Mouse (Mus musculus): ENCODE measurements at regions not wholly inside any gene's neighbourhood (a gene's known extent, or its start where the extent isn't known, plus 50 kb on each side); places are given as distances from the start of the nearest gene placed in this dataset.

DNA sequence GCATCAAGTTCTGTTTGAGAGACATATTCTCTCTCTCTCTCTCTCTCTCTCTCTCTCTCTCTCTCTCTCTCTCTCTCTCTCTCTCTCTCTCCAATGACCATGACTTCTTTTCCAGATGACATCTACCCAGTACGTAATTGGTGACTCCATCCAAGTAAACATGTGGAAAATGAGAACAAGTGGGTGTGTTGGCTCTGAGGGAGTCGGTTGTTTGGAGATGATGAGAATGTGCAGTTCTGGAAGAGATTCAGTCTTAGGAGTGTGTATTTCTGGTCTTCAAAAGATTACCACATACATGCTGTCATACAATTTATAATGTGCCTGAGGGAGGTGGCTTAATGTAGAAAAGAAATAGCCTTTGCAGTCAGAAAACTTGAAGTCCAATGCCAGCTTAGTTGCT lies 175.3 kb upstream of the Gm12728 start:
- Histone ChIP-seq H3K4me3 (ENCODE audit: low read depth, low read length) (no peak overlapping the region), H3K27ac (ENCODE audit: insufficient read depth, low read length) (no peak overlapping the region), H3K27me3 (ENCODE audit: control insufficient read depth, insufficient read depth, low read length, poor library complexity, severe bottlenecking) (no peaks in the 10 kb centered on the region), H3K9me3 (replicated peaks; ENCODE audit: control insufficient read depth, insufficient read depth, low read length, poor library complexity, severe bottlenecking) (no peaks in the 10 kb centered on the region), H3K9ac (ENCODE audit: low read depth, poor library complexity, severe bottlenecking) (no peak overlapping the region), H3K4me1 (ENCODE audit: control insufficient read depth, insufficient read depth, low read length) (no peaks in the 10 kb centered on the region), H3K36me3 (ENCODE audit: control insufficient read depth, insufficient read depth, low read length, poor library complexity, severe bottlenecking) (no peaks in the 10 kb centered on the region)
- TF ChIP-seq POLR2A (IDR thresholded peaks at IDR 0.05; ENCODE audit: insufficient read depth, low read length), result no peak
- TF ChIP-seq EP300 (IDR thresholded peaks at IDR 0.05; ENCODE audit: insufficient read depth, low read depth, low read length), result no peak
- no peak for TF ChIP-seq CTCF (IDR thresholded peaks at IDR 0.05; ENCODE audit: low read depth, low read length)

GRCm38 (mm10) chr4:105626371-105627320 lies 163.0 kb upstream of the Gm12728 start:
- TF ChIP-seq CTCF (IDR thresholded peaks at IDR 0.05; ENCODE audit: low read depth, low read length), result no peak
- Histone ChIP-seq H3K27ac (ENCODE audit: insufficient read depth, low read length) (no peak overlapping the region), H3K9me3 (replicated peaks; ENCODE audit: control insufficient read depth, insufficient read depth, low read length, poor library complexity, severe bottlenecking) (peaks cover 15% of the 10 kb centered on the region), H3K4me1 (ENCODE audit: control insufficient read depth, insufficient read depth, low read length) (no peaks in the 10 kb centered on the region), H3K4me3 (ENCODE audit: low read depth, low read length) (no peak overlapping the region), H3K36me3 (ENCODE audit: control insufficient read depth, insufficient read depth, low read length, poor library complexity, severe bottlenecking) (no peaks in the 10 kb centered on the region), H3K9ac (ENCODE audit: low read depth, poor library complexity, severe bottlenecking) (no peak overlapping the region), H3K27me3 (ENCODE audit: control insufficient read depth, insufficient read depth, low read length, poor library complexity, severe bottlenecking) (peaks cover 2% of the 10 kb centered on the region; the same call in 1 of the 2 replicates)

DNA sequence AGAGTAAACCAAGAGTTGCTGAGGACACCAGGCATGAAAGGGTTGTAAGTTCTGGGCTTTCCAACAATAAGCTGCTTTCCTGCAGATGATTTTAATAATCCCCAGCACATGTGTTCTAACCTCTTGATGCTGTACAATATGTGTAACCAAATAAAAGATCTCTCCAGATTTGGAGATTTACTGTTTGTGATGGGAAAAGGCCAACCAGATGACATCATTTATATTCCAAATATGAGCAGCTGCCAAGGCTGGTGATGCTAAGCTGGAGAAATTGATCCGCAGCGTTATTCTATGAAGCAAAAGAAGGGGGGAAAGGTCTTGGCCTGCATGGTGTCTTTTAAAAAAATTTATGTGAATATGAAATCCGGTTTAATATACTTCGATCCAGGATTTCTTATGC lies 160.1 kb upstream of the Gm12728 start:
- Histone ChIP-seq H3K9me3 (replicated peaks; ENCODE audit: control insufficient read depth, insufficient read depth, low read length, poor library complexity, severe bottlenecking) (peaks cover 15% of the 10 kb centered on the region), H3K4me1 (ENCODE audit: control insufficient read depth, insufficient read depth, low read length) (no peaks in the 10 kb centered on the region), H3K27ac (ENCODE audit: insufficient read depth, low read length) (no peak overlapping the region), H3K9ac (ENCODE audit: low read depth, poor library complexity, severe bottlenecking) (no peak overlapping the region), H3K36me3 (ENCODE audit: control insufficient read depth, insufficient read depth, low read length, poor library complexity, severe bottlenecking) (no peaks in the 10 kb centered on the region), H3K27me3 (ENCODE audit: control insufficient read depth, insufficient read depth, low read length, poor library complexity, severe bottlenecking) (peaks cover 2% of the 10 kb centered on the region; the same call in 1 of the 2 replicates), H3K4me3 (ENCODE audit: low read depth, low read length) (no peak overlapping the region)
- no peak for TF ChIP-seq EP300 (IDR thresholded peaks at IDR 0.05; ENCODE audit: insufficient read depth, low read depth, low read length)
- TF ChIP-seq POLR2A (IDR thresholded peaks at IDR 0.05; ENCODE audit: insufficient read depth, low read length), result no peak
- no peak for TF ChIP-seq CTCF (IDR thresholded peaks at IDR 0.05; ENCODE audit: low read depth, low read length)

DNA sequence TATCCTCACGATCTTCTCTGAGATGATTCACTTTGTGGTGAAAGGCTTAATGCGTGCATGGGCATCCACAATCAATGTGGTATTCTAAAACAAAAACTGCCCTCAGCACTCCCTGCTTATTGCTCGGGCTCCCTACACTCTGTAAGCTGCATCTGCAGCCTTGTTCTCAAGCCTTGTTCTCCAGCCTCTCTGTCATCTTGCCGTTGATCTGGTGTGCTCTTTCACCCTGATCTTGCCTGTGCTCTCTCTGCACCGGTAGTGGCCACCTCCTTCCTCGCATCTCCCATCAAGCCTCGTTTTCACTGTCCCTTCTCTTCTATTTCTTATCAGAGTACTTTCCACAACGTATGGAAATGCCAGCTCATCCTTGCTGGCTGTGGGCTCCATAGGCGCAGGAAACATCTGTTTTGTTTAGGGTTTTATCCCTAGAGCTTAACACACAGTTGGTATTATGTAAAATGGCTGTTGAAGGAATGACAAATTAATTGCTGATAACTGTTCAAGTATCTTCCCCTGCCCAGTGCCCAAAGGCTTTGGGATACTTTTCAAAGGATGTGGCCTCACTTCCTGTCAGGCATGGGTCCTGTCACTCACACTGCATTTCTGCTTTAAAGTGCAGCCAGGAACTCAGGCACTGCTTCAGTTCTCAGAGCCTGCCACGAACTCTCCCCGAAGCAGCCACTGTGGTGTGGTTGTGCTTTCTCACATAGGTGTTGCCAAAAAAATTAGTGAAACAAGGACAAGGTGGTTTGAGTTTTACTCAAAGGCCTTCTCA lies 158.9 kb upstream of the Gm12728 start:
- Histone ChIP-seq H3K9me3 (replicated peaks; ENCODE audit: control insufficient read depth, insufficient read depth, low read length, poor library complexity, severe bottlenecking) (peaks cover 15% of the 10 kb centered on the region), H3K27ac (ENCODE audit: insufficient read depth, low read length) (no peak overlapping the region), H3K9ac (ENCODE audit: low read depth, poor library complexity, severe bottlenecking) (no peak overlapping the region), H3K4me1 (ENCODE audit: control insufficient read depth, insufficient read depth, low read length) (no peaks in the 10 kb centered on the region), H3K4me3 (ENCODE audit: low read depth, low read length) (no peak overlapping the region), H3K36me3 (ENCODE audit: control insufficient read depth, insufficient read depth, low read length, poor library complexity, severe bottlenecking) (no peaks in the 10 kb centered on the region), H3K27me3 (ENCODE audit: control insufficient read depth, insufficient read depth, low read length, poor library complexity, severe bottlenecking) (peaks cover 2% of the 10 kb centered on the region; the same call in 1 of the 2 replicates)
- TF ChIP-seq POLR2A (IDR thresholded peaks at IDR 0.05; ENCODE audit: insufficient read depth, low read length) (no peak), EP300 (IDR thresholded peaks at IDR 0.05; ENCODE audit: insufficient read depth, low read depth, low read length) (no peak), CTCF (IDR thresholded peaks at IDR 0.05; ENCODE audit: low read depth, low read length) (no peak)

DNA sequence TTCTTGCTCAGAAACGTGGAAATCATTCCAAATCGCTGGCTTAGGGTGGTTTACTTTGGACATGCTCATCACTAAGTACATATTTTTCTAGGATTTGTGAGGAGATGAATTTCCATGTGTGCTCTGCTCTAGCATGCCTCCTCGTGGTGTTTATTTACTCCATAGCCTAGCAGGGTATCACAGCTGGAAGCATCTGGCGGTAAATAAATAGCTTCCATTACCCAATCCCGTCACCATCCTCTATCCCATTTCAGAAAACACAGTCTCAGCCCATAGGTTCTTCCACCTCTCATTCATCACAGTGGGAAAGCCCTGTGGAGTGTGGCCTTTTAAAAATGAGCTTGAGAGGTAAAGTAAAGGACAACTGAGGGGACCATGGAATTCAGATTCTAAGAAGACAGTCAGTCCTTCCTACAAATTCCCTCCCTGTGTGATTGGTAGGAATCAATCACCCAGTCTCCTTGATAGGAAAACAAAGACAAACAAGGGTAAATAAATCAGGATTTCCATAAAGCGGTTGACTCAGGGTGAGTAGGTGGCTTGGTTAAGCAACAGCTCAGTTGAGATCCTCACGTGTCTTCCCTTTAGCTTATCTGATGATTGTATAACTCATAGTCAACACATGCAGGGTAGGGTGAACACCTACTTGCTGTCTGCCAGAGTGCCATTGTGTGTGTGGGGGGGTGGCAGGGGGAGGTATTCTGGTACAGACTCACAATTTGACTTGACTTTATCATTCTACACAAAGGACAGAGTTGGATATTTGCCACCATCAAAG lies 156.9 kb upstream of the Gm12728 start:
- Histone ChIP-seq H3K9ac (ENCODE audit: low read depth, poor library complexity, severe bottlenecking) (no peak overlapping the region), H3K4me1 (ENCODE audit: control insufficient read depth, insufficient read depth, low read length) (no peaks in the 10 kb centered on the region), H3K9me3 (replicated peaks; ENCODE audit: control insufficient read depth, insufficient read depth, low read length, poor library complexity, severe bottlenecking) (peaks cover 15% of the 10 kb centered on the region), H3K27me3 (ENCODE audit: control insufficient read depth, insufficient read depth, low read length, poor library complexity, severe bottlenecking) (no peaks in the 10 kb centered on the region), H3K27ac (ENCODE audit: insufficient read depth, low read length) (no peak overlapping the region), H3K36me3 (ENCODE audit: control insufficient read depth, insufficient read depth, low read length, poor library complexity, severe bottlenecking) (no peaks in the 10 kb centered on the region), H3K4me3 (ENCODE audit: low read depth, low read length) (no peak overlapping the region)
- TF ChIP-seq POLR2A (IDR thresholded peaks at IDR 0.05; ENCODE audit: insufficient read depth, low read length) (no peak), EP300 (IDR thresholded peaks at IDR 0.05; ENCODE audit: insufficient read depth, low read depth, low read length) (no peak), CTCF (IDR thresholded peaks at IDR 0.05; ENCODE audit: low read depth, low read length) (no peak)

Data from ES-Bruce4 (cell line).